Mouse (Mus musculus): Measurements from ENCODE around the gene 2310030G06Rik. TPM values are rescaled to one million over a fixed set of nuclear protein-coding genes. Genes with fewer than 3 reads are reported as not detected.
A peak's percentile ranks its signal among the peaks of the same experiment; 100 is the strongest.

The 2310030G06Rik gene
- total RNA-seq, 1 experiment from 2014 or later: not detected

GRCm38 (mm10) chr9:50718878-50719277 lies 27.5 kb downstream of the 2310030G06Rik start:
- no peak for ATAC-seq (replicated peaks; ENCODE audit: insufficient number of reproducible peaks, low FRiP score, low TSS enrichment, poor library complexity, severe bottlenecking)

GRCm38 (mm10) chr9:50714188-50714587 lies 32.1 kb downstream of the 2310030G06Rik start:
- ATAC-seq (replicated peaks; ENCODE audit: insufficient number of reproducible peaks, low FRiP score, low TSS enrichment, poor library complexity, severe bottlenecking): no peak

GRCm38 (mm10) chr9:50711337-50711736 lies 35.0 kb downstream of the 2310030G06Rik start:
- ATAC-seq (replicated peaks; ENCODE audit: insufficient number of reproducible peaks, low FRiP score, low TSS enrichment, poor library complexity, severe bottlenecking): peak; percentile 70

GRCm38 (mm10) chr9:50709108-50709507 lies 37.2 kb downstream of the 2310030G06Rik start:
- ATAC-seq (replicated peaks; ENCODE audit: insufficient number of reproducible peaks, low FRiP score, low TSS enrichment, poor library complexity, severe bottlenecking): no peak

- no peak for ATAC-seq (replicated peaks; ENCODE audit: insufficient number of reproducible peaks, low FRiP score, low TSS enrichment, poor library complexity, severe bottlenecking)
These were observed 41.4 kb downstream of the 2310030G06Rik start for GRCm38 (mm10) chr9:50704907-50705306.

GRCm38 (mm10) chr9:50700921-50701691 lies 45.2 kb downstream of the 2310030G06Rik start:
- no peak for ATAC-seq (replicated peaks; ENCODE audit: insufficient number of reproducible peaks, low FRiP score, low TSS enrichment, poor library complexity, severe bottlenecking)

- ATAC-seq (replicated peaks; ENCODE audit: insufficient number of reproducible peaks, low FRiP score, low TSS enrichment, poor library complexity, severe bottlenecking): 0 out of 2 replicates have a peak, but pooled peaks have one; percentile 48
These were observed 47.6 kb downstream of the 2310030G06Rik start for GRCm38 (mm10) chr9:50698418-50699409.

- no peak for ATAC-seq (replicated peaks; ENCODE audit: insufficient number of reproducible peaks, low FRiP score, low TSS enrichment, poor library complexity, severe bottlenecking)
These were observed 48.7 kb downstream of the 2310030G06Rik start for GRCm38 (mm10) chr9:50697706-50698041.

- ATAC-seq (replicated peaks; ENCODE audit: insufficient number of reproducible peaks, low FRiP score, low TSS enrichment, poor library complexity, severe bottlenecking): no peak
These were observed 49.3 kb downstream of the 2310030G06Rik start for GRCm38 (mm10) chr9:50696851-50697705.

GRCm38 (mm10) chr9:50695153-50695552 lies 51.2 kb downstream of the 2310030G06Rik start:
- ATAC-seq (replicated peaks; ENCODE audit: insufficient number of reproducible peaks, low FRiP score, low TSS enrichment, poor library complexity, severe bottlenecking): no peak

GRCm38 (mm10) chr9:50693631-50694030 lies 52.7 kb downstream of the 2310030G06Rik start:
- ATAC-seq (replicated peaks; ENCODE audit: insufficient number of reproducible peaks, low FRiP score, low TSS enrichment, poor library complexity, severe bottlenecking): no peak

GRCm38 (mm10) chr9:50692626-50693580 lies 53.4 kb downstream of the 2310030G06Rik start:
- ATAC-seq (replicated peaks; ENCODE audit: insufficient number of reproducible peaks, low FRiP score, low TSS enrichment, poor library complexity, severe bottlenecking): no peak

Other genes with a start within 250 kb of the 2310030G06Rik start
- gene Pts, start 217.8 kb downstream of the 2310030G06Rik start, total RNA-seq (2017): 81.1 to 126 TPM (median 108 TPM) in 3 replicates
- gene Il18, start 191.7 kb downstream of the 2310030G06Rik start, total RNA-seq (2017): 8.6 to 26.9 TPM (median 10.2 TPM) in 3 replicates
- gene Bco2, start 191.4 kb downstream of the 2310030G06Rik start, total RNA-seq (2017): 1.1 to 1.9 TPM (median 1.5 TPM) in 3 replicates
- gene Tex12, start 185.2 kb downstream of the 2310030G06Rik start, total RNA-seq (2017): not detected in 3 replicates
- 89.9 to 129 TPM (median 106 TPM) in 3 replicates for gene Sdhd, start 142.7 kb downstream of the 2310030G06Rik start, total RNA-seq (2017)
- 95.8 to 107 TPM (median 98.7 TPM) in 3 replicates for gene Timm8b, start 142.6 kb downstream of the 2310030G06Rik start, total RNA-seq (2017)
- gene Pih1d2, start 129.2 kb downstream of the 2310030G06Rik start, total RNA-seq (2017): 2.2 TPM in 1 of 3 replicates, not detected in the others
- gene Nkapd1, start 129.1 kb downstream of the 2310030G06Rik start, total RNA-seq (2017): 22.0 to 44.9 TPM (median 38.8 TPM) in 3 replicates
- 19.0 to 26.5 TPM (median 26.5 TPM) in 3 replicates for gene Dlat, start 86.8 kb downstream of the 2310030G06Rik start, total RNA-seq (2017)
- 0.39 to 0.57 TPM in 2 of 3 replicates, not detected in the other for gene Dixdc1, start 7.0 kb downstream of the 2310030G06Rik start, total RNA-seq (2017)
- gene Cryab, start 4.8 kb upstream of the 2310030G06Rik start, total RNA-seq (2017): not detected in 3 replicates
- not detected in 3 replicates for gene Hspb2, start 5.8 kb upstream of the 2310030G06Rik start, total RNA-seq (2017)
- gene Fdxacb1, start 21.7 kb upstream of the 2310030G06Rik start, total RNA-seq (2017): 6.5 to 16.5 TPM (median 8.1 TPM) in 3 replicates
- 10.3 to 16.5 TPM (median 11.1 TPM) in 3 replicates for gene Alg9, start 28.5 kb upstream of the 2310030G06Rik start, total RNA-seq (2017)
- 13.2 to 26.7 TPM (median 16.7 TPM) in 3 replicates for gene 1110032A03Rik, start 29.0 kb upstream of the 2310030G06Rik start, total RNA-seq (2017)
- 19.3 to 41.0 TPM (median 25.7 TPM) in 3 replicates for gene Ppp2r1b, start 98.8 kb upstream of the 2310030G06Rik start, total RNA-seq (2017)

Data from monocyte, adult 5-6 weeks (primary cell).